Mouse (Mus musculus) CH12.LX (cell line): ENCODE data around the gene Asl.

Source experiments
- CTCF ChIP-seq, 2 experiments: IDR thresholded peaks in 1 of 2; conservative IDR thresholded peaks in 1 of 2; 2 replicates each; pipeline ENCODE4 v1.5.1; 2011 to 2012; ENCODE audit warnings: low read depth in 2 of 2, low read length in 2 of 2, improper control_type of control experiment in 1 of 2, inconsistent platforms in 1 of 2, mild to moderate bottlenecking in 1 of 2, moderate library complexity in 1 of 2
- POLR2A ChIP-seq: IDR thresholded peaks from 2 replicates; pipeline ENCODE4 v1.6.1; 2011; ENCODE audit warnings: low read depth, mild to moderate bottlenecking, improper control_type of control experiment, low read length

GRCm38 (mm10) chr5:130031410-130032390 is 2.7 kb upstream of the Asl start:
- no peak for TF ChIP-seq CTCF (conservative IDR thresholded peaks at IDR 0.05 in 1 of 2, IDR thresholded peaks at IDR 0.05 in 1 of 2; ENCODE audit: low read depth in 2 of 2, low read length in 2 of 2)
- no peak for TF ChIP-seq POLR2A
